Mouse (Mus musculus) liver, postnatal 0 days (tissue): ENCODE results near the gene Tatdn2.

Experiments used
- CTCF ChIP-seq: sonication (generic); IDR thresholded peaks from 2 replicates; pipeline ENCODE4 v1.5.1; 2016; ENCODE audit warnings: antibody characterized with exemption, low read depth
- EP300 ChIP-seq: IDR thresholded peaks from 2 replicates; pipeline ENCODE4 v1.6.1; 2016; ENCODE audit warnings: antibody characterized with exemption, low read depth, mild to moderate bottlenecking

GRCm38 (mm10) chr6:113679993-113680566, 16.8 kb upstream of the Tatdn2 start:
- TF ChIP-seq CTCF (no peak), EP300 (no peak)
